Mouse (Mus musculus) common myeloid progenitor, adult 5-6 weeks (primary cell): ENCODE results near the gene Dnah8. TPM values are rescaled to one million over a fixed set of nuclear protein-coding genes. Genes with fewer than 3 reads are reported as not detected.

Source experiments
- ATAC-seq: replicated peaks from 2 replicates; pipeline ENCODE4 v1.8.0; 2016; ENCODE audit warnings: low read depth, mild to moderate bottlenecking, moderate TSS enrichment, inconsistent platforms; ENCODE audit not compliant: poor library complexity, severe bottlenecking
- total RNA-seq: library from RNA; stranded (forward); fragments of 200-1000, 187-1606 nt; gene quantifications from 2 replicates; pipeline ENCODE4 v1.2.3, GENCODE M21; 2017

Gene Dnah8
- 27.9 and 50.6 TPM in 2 replicates for total RNA-seq

GRCm38 (mm10) chr17:30624132-30624531, at the start of gene Dnah8:
TSS of gene Dnah8 (plus strand) at chr17:30624354.
- peak; percentile 81 for ATAC-seq

GRCm38 (mm10) chr17:30574783-30575075, 49.4 kb upstream of the Dnah8 start:
- ATAC-seq = peak; percentile 45

- 0 out of 2 replicates have a peak, but pooled peaks have one; percentile 9 for ATAC-seq
Measured at GRCm38 (mm10) chr17:30575121-30575904, 48.8 kb upstream of the Dnah8 start.

- ATAC-seq = peak; percentile 88
Measured at GRCm38 (mm10) chr17:30575941-30576773, 48.0 kb upstream of the Dnah8 start, which contains the start of gene Btbd9. TSS of gene Btbd9 (minus strand) at chr17:30576488.

GRCm38 (mm10) chr17:30576946-30577345, 47.2 kb upstream of the Dnah8 start:
- ATAC-seq = no peak

GRCm38 (mm10) chr17:30580781-30581180, 43.4 kb upstream of the Dnah8 start:
- ATAC-seq = no peak

- no peak for ATAC-seq
Measured at GRCm38 (mm10) chr17:30581201-30581600, 43.0 kb upstream of the Dnah8 start.

GRCm38 (mm10) chr17:30582313-30582712, 41.8 kb upstream of the Dnah8 start:
- ATAC-seq = no peak

GRCm38 (mm10) chr17:30583258-30584001, 40.7 kb upstream of the Dnah8 start:
- no peak for ATAC-seq

- ATAC-seq = peak; percentile 77
Measured at GRCm38 (mm10) chr17:30590417-30591198, 33.5 kb upstream of the Dnah8 start.

- no peak for ATAC-seq
Measured at GRCm38 (mm10) chr17:30594407-30594806, 29.7 kb upstream of the Dnah8 start.

GRCm38 (mm10) chr17:30594846-30595245, 29.3 kb upstream of the Dnah8 start:
- ATAC-seq = no peak

- ATAC-seq = no peak
Measured at GRCm38 (mm10) chr17:30597786-30598185, 26.4 kb upstream of the Dnah8 start.

- ATAC-seq = no peak
Measured at GRCm38 (mm10) chr17:30598300-30598699, 25.9 kb upstream of the Dnah8 start.

- no peak for ATAC-seq
Measured at GRCm38 (mm10) chr17:30602175-30602574, 22.0 kb upstream of the Dnah8 start.

GRCm38 (mm10) chr17:30604296-30604695, 19.9 kb upstream of the Dnah8 start:
- ATAC-seq = no peak

- no peak for ATAC-seq
Measured at GRCm38 (mm10) chr17:30605001-30605400, 19.2 kb upstream of the Dnah8 start.

- no peak for ATAC-seq
Measured at GRCm38 (mm10) chr17:30606206-30606605, 17.9 kb upstream of the Dnah8 start.

GRCm38 (mm10) chr17:30606634-30607081, 17.5 kb upstream of the Dnah8 start:
- ATAC-seq = no peak

- ATAC-seq = no peak
Measured at GRCm38 (mm10) chr17:30607330-30607729, 16.8 kb upstream of the Dnah8 start.
